Mouse (Mus musculus) liver, adult 2 months (tissue): ENCODE data around the gene Tmbim1. TPM values are rescaled to one million over a fixed set of nuclear protein-coding genes. Genes with fewer than 3 reads are reported as not detected.

ENCODE experiments used
- DNase-seq: peaks from one replicate; pipeline ENCODE4 v3.0.0-alpha.2; 2011; ENCODE audit warnings: low read depth, low spot score; ENCODE audit errors: extremely low read depth
- H3K27ac ChIP-seq: fragments of 200-500 bp; replicated peaks from 2 replicates; pipeline ENCODE4 v1.5.1; 2012; ENCODE audit warnings: low read depth, mild to moderate bottlenecking, control low read depth, inconsistent platforms, low read length; ENCODE audit not compliant: insufficient read depth
- H3K27me3 ChIP-seq: fragments of 200-500 bp; 2 replicates; pipeline ENCODE4 v1.6.1; 2012; ENCODE audit warnings: mild to moderate bottlenecking, moderate library complexity, low read length, inconsistent platforms; ENCODE audit not compliant: control insufficient read depth, insufficient read depth
- H3K36me3 ChIP-seq: fragments of 200-500 bp; 2 replicates; pipeline ENCODE4 v1.6.1; 2012; ENCODE audit warnings: low read length, inconsistent platforms; ENCODE audit not compliant: control insufficient read depth, insufficient read depth
- H3K4me1 ChIP-seq: fragments of 200-500 bp; 2 replicates; pipeline ENCODE4 v1.6.1; 2011; ENCODE audit warnings: low read length; ENCODE audit not compliant: control insufficient read depth, insufficient read depth
- H3K4me3 ChIP-seq: fragments of 200-500 bp; 2 replicates; pipeline ENCODE4 v1.5.1; 2011; ENCODE audit warnings: low read depth, mild to moderate bottlenecking, control low read depth, low read length, moderate library complexity; ENCODE audit not compliant: insufficient read depth
- H3K79me2 ChIP-seq: fragments of 200-500 bp; 2 replicates; pipeline ENCODE4 v1.6.1; 2012; ENCODE audit warnings: inconsistent platforms, mild to moderate bottlenecking, low read length, moderate library complexity; ENCODE audit not compliant: control insufficient read depth, insufficient read depth
- H3K9ac ChIP-seq: fragments of 200-500 bp; 2 replicates; pipeline ENCODE4 v1.6.1; 2012; ENCODE audit warnings: low read depth, mild to moderate bottlenecking, control low read depth, inconsistent platforms, low read length
- CTCF ChIP-seq: fragments of 200-500 bp; IDR thresholded peaks from 2 replicates; pipeline ENCODE4 v1.5.1; 2011; ENCODE audit warnings: low read depth, low read length, control low read depth
- POLR2A ChIP-seq: fragments of 200-500 bp; IDR thresholded peaks from 2 replicates; pipeline ENCODE4 v1.6.1; 2011; ENCODE audit warnings: low read length, control low read depth; ENCODE audit not compliant: insufficient read depth; ENCODE audit errors: extremely low read depth
- WGBS: fragments of 180-500 bp; shearing (Covaris S2); methylation state at CpG from one replicate; pipeline ENCODE4 v1.1.7; 2018; 5-methylcytosine and 5-hydroxymethylcytosine counted together
- polyA plus RNA-seq: library from polyadenylated mRNA; depleted of rRNA; stranded (reverse); fragments of >200 nt; gene quantifications from 2 replicates; pipeline ENCODE4 v1.2.3, GENCODE M21; 2012
- total RNA-seq: library from RNA; depleted of rRNA; stranded (reverse); fragments of >200 nt; gene quantifications from 2 replicates; pipeline ENCODE4 v1.2.3, GENCODE M21; 2014

The Tmbim1 gene
- total and polyA plus RNA-seq, 2 experiments, result 26.1 to 101 TPM

DNA sequence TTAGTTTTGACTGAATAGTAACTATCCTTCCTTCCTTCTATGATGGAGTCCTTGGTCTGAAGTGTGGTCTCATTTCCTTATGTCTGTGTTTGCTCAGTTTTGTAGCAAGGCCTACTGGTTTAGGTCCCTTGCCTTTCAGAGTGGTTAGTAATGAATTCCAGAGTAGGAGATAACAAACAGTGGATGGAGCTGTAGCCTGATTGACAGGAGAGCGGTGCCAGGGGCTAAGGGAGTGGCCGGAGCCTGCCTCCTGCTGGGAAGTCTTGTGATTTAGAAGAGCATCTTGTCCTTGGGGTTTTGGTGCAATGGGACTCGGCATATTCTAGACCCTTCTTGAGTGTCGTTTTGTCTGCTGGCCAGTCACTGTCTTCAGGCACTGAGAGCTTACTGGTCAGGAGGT, 48.6 kb downstream of the Tmbim1 start:
- peaks cover 59% of the 10 kb centered on the region for H3K36me3 ChIP-seq
- peaks cover under 1% of the 10 kb centered on the region; the same call in 1 of the 2 replicates for H3K79me2 ChIP-seq
- WGBS, result 94% methylated on average over 4 of the region's 4 CpGs
- no peak overlapping the region for H3K4me3 ChIP-seq
- TF ChIP-seq CTCF (no peak), POLR2A (no peak)
- H3K4me1 ChIP-seq, result no peaks in the 10 kb centered on the region; the same call in 1 of the 2 replicates
- no peak overlapping the region for H3K27ac ChIP-seq
- H3K27me3 ChIP-seq, result no peaks in the 10 kb centered on the region
- DNase-seq, result no peak
- H3K9ac ChIP-seq, result no peak overlapping the region

DNA sequence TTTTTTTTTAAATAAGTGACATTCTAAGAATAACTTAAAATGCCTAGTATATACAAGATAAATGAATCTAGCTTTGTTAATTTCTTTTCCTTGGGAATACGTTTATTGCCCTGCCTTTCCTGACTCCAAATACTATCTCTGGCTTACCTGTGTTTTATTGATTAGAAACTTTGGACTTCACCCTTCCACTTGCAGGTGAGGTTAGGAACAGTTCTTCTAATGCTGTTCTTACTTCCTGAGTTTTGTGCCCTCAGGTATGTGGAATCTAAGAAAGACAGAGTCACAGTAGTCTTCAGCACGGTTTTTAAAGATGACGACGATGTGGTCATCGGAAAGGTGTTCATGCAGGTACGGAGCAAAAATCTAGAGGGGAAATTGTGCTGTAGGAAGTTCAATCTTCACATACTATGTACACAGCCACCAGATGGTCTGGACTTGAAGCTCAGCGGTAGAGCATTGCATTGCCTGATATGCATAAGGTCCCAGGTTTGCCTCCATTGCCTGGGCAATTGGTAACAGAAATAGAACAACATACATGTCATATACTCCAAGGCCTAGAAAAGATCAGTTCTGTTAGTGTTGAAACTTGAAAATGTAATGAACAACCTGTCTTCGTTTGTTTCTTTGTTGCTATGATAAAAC, 49.6 kb downstream of the Tmbim1 start:
- Histone ChIP-seq H3K9ac (no peak overlapping the region), H3K27me3 (no peaks in the 10 kb centered on the region), H3K79me2 (peaks cover 5% of the 10 kb centered on the region; the same call in 1 of the 2 replicates), H3K4me1 (no peaks in the 10 kb centered on the region; the same call in none of the 2 replicates), H3K36me3 (peaks cover 66% of the 10 kb centered on the region), H3K27ac (no peak overlapping the region), H3K4me3 (no peak overlapping the region)
- 83% methylated on average over 8 of the region's 8 CpGs for WGBS
- no peak for DNase-seq
- TF ChIP-seq POLR2A (no peak), CTCF (no peak)

DNA sequence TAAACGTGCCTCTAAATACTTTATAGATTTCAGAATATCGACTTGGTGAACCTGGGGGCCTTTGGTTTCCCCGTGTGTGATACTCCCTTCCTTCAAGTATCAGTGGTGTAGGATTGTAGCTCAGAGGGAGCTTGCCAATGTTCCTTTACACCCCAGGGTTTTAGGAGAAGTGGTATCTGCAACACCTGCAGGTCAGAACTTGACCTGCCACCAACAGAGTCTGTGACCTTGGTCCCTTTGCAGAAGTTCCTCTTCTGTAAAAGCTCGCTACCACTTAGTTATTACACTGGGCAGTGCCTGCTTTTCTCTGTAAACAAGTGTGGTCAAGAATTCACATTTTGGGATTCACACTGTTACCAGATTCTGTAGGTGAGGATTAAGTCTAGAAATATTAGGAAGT, 55.3 kb downstream of the Tmbim1 start:
- WGBS, result 53% methylated on average over 4 of the region's 4 CpGs
- peak; percentile 71 for DNase-seq
- H3K27me3 ChIP-seq, result no peaks in the 10 kb centered on the region
- H3K4me1 ChIP-seq, result peaks cover 20% of the 10 kb centered on the region; the same call in 1 of the 2 replicates
- H3K27ac ChIP-seq, result peak overlapping the region; percentile 82
- H3K79me2 ChIP-seq, result peaks cover 19% of the 10 kb centered on the region; the same call in 1 of the 2 replicates
- peaks cover 50% of the 10 kb centered on the region for H3K36me3 ChIP-seq
- H3K9ac ChIP-seq, result no peak overlapping the region
- TF ChIP-seq POLR2A (no peak), CTCF (no peak)
- no peak overlapping the region for H3K4me3 ChIP-seq

- TF ChIP-seq CTCF, result no peak
- no peak for TF ChIP-seq POLR2A
- peak overlapping the region; percentile 40 for H3K9ac ChIP-seq
- peaks cover 20% of the 10 kb centered on the region; the same call in 1 of the 2 replicates for H3K4me1 ChIP-seq
- H3K79me2 ChIP-seq, result peaks cover 23% of the 10 kb centered on the region; the same call in 1 of the 2 replicates
- peak overlapping the region; percentile 82 for H3K27ac ChIP-seq
- H3K27me3 ChIP-seq, result no peaks in the 10 kb centered on the region
- peak overlapping the region; percentile 2; the same call in 1 of the 2 replicates for H3K4me3 ChIP-seq
- H3K36me3 ChIP-seq, result peaks cover 46% of the 10 kb centered on the region
- peak; percentile 95 for DNase-seq
- 19% methylated on average over 5 of the region's 5 CpGs for WGBS
Measured at GRCm38 (mm10) chr1:74249331-74249980, 56.0 kb downstream of the Tmbim1 start.

DNA sequence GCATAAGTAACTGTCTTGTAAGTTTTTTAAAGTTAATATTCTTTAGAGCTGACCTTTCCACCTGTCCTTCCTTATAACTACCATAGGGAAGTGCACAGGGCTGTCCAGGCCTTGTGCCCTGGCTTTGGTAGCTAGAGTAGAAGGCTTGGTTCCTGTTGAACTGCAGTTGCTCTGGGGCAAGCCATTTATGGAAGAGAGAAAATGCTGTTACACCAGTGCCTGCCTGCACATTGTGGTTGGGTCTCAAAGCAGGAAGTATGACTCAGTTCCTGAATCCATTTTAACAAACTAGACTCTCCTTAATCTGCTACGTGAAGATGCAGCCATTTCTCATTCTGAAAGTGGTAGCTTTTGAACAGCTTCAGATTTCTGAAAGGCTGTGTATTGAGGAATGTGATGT, 56.6 kb downstream of the Tmbim1 start:
- TF ChIP-seq POLR2A (no peak), CTCF (no peak)
- peak; percentile 60 for DNase-seq
- Histone ChIP-seq H3K27ac (peak overlapping the region; percentile 82), H3K36me3 (peaks cover 40% of the 10 kb centered on the region), H3K79me2 (peaks cover 26% of the 10 kb centered on the region; the same call in 1 of the 2 replicates), H3K27me3 (no peaks in the 10 kb centered on the region), H3K9ac (no peak overlapping the region), H3K4me3 (no peak overlapping the region), H3K4me1 (peaks cover 20% of the 10 kb centered on the region; the same call in 1 of the 2 replicates)
- WGBS, result 29% methylated on average over 1 of the region's 1 CpGs

DNA sequence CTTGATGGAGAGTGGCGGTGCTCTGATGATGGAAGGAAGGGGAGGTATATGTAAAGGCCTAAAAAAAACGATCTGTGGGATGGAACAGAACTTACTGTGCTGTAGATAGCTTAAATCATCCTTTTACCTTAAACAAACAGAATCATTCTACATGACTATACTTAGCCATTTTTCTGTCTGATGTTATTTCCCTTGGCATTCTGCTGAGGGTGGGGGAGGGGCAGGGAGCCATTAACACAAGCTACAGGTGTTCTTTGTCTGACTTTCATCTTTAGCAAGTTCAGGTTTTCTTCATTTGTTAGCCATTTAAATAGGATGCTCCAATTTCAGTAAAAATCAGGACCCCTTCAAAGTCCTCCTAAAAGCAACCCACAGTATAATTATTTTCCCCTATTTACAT, 59.9 kb downstream of the Tmbim1 start:
- H3K27ac ChIP-seq, result no peak overlapping the region
- DNase-seq, result no peak
- 73% methylated on average over 2 of the region's 2 CpGs for WGBS
- H3K79me2 ChIP-seq, result peaks cover 41% of the 10 kb centered on the region; the same call in 1 of the 2 replicates
- H3K36me3 ChIP-seq, result peaks cover 17% of the 10 kb centered on the region
- H3K4me3 ChIP-seq, result no peak overlapping the region
- no peaks in the 10 kb centered on the region for H3K27me3 ChIP-seq
- TF ChIP-seq POLR2A, result no peak
- no peak for TF ChIP-seq CTCF
- peaks cover 20% of the 10 kb centered on the region; the same call in 1 of the 2 replicates for H3K4me1 ChIP-seq
- H3K9ac ChIP-seq, result no peak overlapping the region
